Mouse (Mus musculus) kidney, postnatal 25 days (tissue): Measurements from ENCODE around the gene Zfp318.

Source experiments
- DNase-seq, 2 experiments: peaks; one replicate each; pipeline ENCODE4 v3.0.0; 2021; ENCODE audit warnings: mixed read lengths in 2 of 2

Gene Zfp318

GRCm38 (mm10) chr17:46383294-46384060 is at the start of gene Zfp318:
Zfp318 (plus strand) TSS chr17:46383731.
- peak; percentile 98 to 99 for DNase-seq

- no peak for DNase-seq
These were observed 47.1 kb upstream of the Zfp318 start for GRCm38 (mm10) chr17:46336475-46336874.

- DNase-seq = no peak
These were observed 42.3 kb upstream of the Zfp318 start for GRCm38 (mm10) chr17:46341208-46341607.

GRCm38 (mm10) chr17:46351026-46351700 is 32.4 kb upstream of the Zfp318 start:
- peak; percentile 40 to 48 for DNase-seq

- DNase-seq = peak in 1 of 2 experiments; percentile 56
These were observed 11.7 kb upstream of the Zfp318 start for GRCm38 (mm10) chr17:46371783-46372182.

GRCm38 (mm10) chr17:46378564-46378963 is 5.0 kb upstream of the Zfp318 start:
- no peak for DNase-seq

GRCm38 (mm10) chr17:46384061-46384801 is 700 bp downstream of the Zfp318 start:
- DNase-seq = peak; percentile 7 to 67

- no peak for DNase-seq
These were observed 4.7 kb downstream of the Zfp318 start for GRCm38 (mm10) chr17:46388200-46388599.

GRCm38 (mm10) chr17:46393012-46393411 is 9.5 kb downstream of the Zfp318 start:
- DNase-seq = peak; percentile 42 to 66

- DNase-seq = no peak
These were observed 11.1 kb downstream of the Zfp318 start for GRCm38 (mm10) chr17:46394631-46395030.

GRCm38 (mm10) chr17:46408478-46408877 is 24.9 kb downstream of the Zfp318 start:
- DNase-seq = no peak

GRCm38 (mm10) chr17:46418628-46419027 is 35.1 kb downstream of the Zfp318 start:
- DNase-seq = peak in 1 of 2 experiments; percentile 35

GRCm38 (mm10) chr17:46419717-46420116 is 36.2 kb downstream of the Zfp318 start:
- DNase-seq = no peak

GRCm38 (mm10) chr17:46426496-46426895 is 43.0 kb downstream of the Zfp318 start:
- DNase-seq = no peak

GRCm38 (mm10) chr17:46428761-46429414 is 45.4 kb downstream of the Zfp318 start, which contains the start of gene Crip3:
Crip3 (plus strand) TSS chr17:46428926.
- DNase-seq = peak in 1 of 2 experiments; percentile 52

GRCm38 (mm10) chr17:46433627-46434026 is 50.1 kb downstream of the Zfp318 start:
- DNase-seq = peak; percentile 58 to 81

- DNase-seq = peak; percentile 56 to 74
These were observed 53.3 kb downstream of the Zfp318 start for GRCm38 (mm10) chr17:46436672-46437366.

- peak; percentile 38 to 81 for DNase-seq
These were observed 54.9 kb downstream of the Zfp318 start, which contains the start of gene Slc22a7 for GRCm38 (mm10) chr17:46438298-46438873. Slc22a7 (minus strand) TSS chr17:46438457.

- peak in 1 of 2 experiments; percentile 37 for DNase-seq
These were observed 55.6 kb downstream of the Zfp318 start for GRCm38 (mm10) chr17:46439176-46439575.

GRCm38 (mm10) chr17:46444839-46445579 is 61.5 kb downstream of the Zfp318 start:
- DNase-seq = peak in 1 of 2 experiments; percentile 54

GRCm38 (mm10) chr17:46446264-46446663 is 62.7 kb downstream of the Zfp318 start:
- DNase-seq = no peak
